Comparison of ENCODE assay signal across 12 mouse cellular contexts in genomic region chr4:62722021-62722426, GRCm38 (mm10).
DNase-seq lines count a peak whose midpoint lies in the region; ATAC-seq and TF ChIP-seq lines count a peak whose summit lies in the region.
"Had no signal": no experiment of that assay in that cellular context is flagged by ENCODE, and none has a peak within 500 bp of the region (broad histone marks: within the 10 kb centered on the region; RNA-seq: fewer than 3 reads in every experiment).

No protein-coding gene starts in this region.

- TF ChIP-seq POLR2A in cortical plate, adult 2 months (IDR thresholded peaks at IDR 0.05; ENCODE audit: extremely low read depth, insufficient read depth, low read length) = no peak
- no peak for TF ChIP-seq POLR2A in liver, adult 2 months (IDR thresholded peaks at IDR 0.05; ENCODE audit: extremely low read depth, insufficient read depth, low read length)

- DNase-seq in kidney, adult 11 months = peak; percentile 73
- DNase-seq in kidney, postnatal 4 days = no peak
- DNase-seq in liver, adult 2 months (ENCODE audit: extremely low read depth, low read depth, low spot score) = peak; percentile 100
- DNase-seq in urinary bladder, postnatal 36 days (ENCODE audit: low spot score in 2 of 2) = no peak
- no peak for DNase-seq in left cerebral cortex, adult 8-10 months (ENCODE audit: low spot score in 2 of 2)
- DNase-seq: right cerebral cortex, postnatal 4 days had no signal

- ATAC-seq in heart, embryonic 14.5 days (ENCODE audit: insufficient number of reproducible peaks, insufficient read depth, low FRiP score, low read depth) = peak; percentile 39
- no peak for ATAC-seq in erythroblast, adult 5-6 weeks (replicated peaks; ENCODE audit: low FRiP score, poor library complexity, severe bottlenecking)
- ATAC-seq: forebrain, embryonic 15.5 days had no signal

- no peaks in the 10 kb centered on the region for H3K4me1 ChIP-seq in cortical plate, adult 2 months (ENCODE audit: control insufficient read depth, insufficient read depth, low read length)
- H3K4me1 ChIP-seq in heart, embryonic 14.5 days (ENCODE audit: control insufficient read depth in 2 of 2, insufficient read depth in 2 of 2, low read length in 2 of 2) = peaks cover 14 to 22% of the 10 kb centered on the region in 2 experiments
- peaks cover 27% of the 10 kb centered on the region for H3K4me1 ChIP-seq in liver, adult 2 months (ENCODE audit: control insufficient read depth, insufficient read depth, low read length)
- H3K4me1 ChIP-seq: forebrain, embryonic 15.5 days had no signal

- no peaks in the 10 kb centered on the region for H3K79me2 ChIP-seq in liver, adult 2 months (ENCODE audit: control insufficient read depth, insufficient read depth, low read length)

- H3K27ac ChIP-seq in cortical plate, adult 2 months (ENCODE audit: insufficient read depth, low read length) = peak overlapping the region; percentile 29; the same call in 1 of the 2 replicates
- peak overlapping the region; percentile 84 for H3K27ac ChIP-seq in heart, embryonic 14.5 days (replicated peaks in 1 of 2; ENCODE audit: control insufficient read depth in 1 of 2, insufficient read depth in 1 of 2, low read depth in 2 of 2, low read length in 2 of 2)
- H3K27ac ChIP-seq in liver, adult 2 months (replicated peaks; ENCODE audit: insufficient read depth, low read depth, low read length) = peak overlapping the region; percentile 97
- H3K27ac ChIP-seq: forebrain, embryonic 15.5 days; midbrain, embryonic 12.5 days had no signal

- TF ChIP-seq CTCF in cortical plate, adult 2 months (IDR thresholded peaks at IDR 0.05; ENCODE audit: extremely low read depth, insufficient read depth, low read length) = no peak
- no peak for TF ChIP-seq CTCF in liver, adult 2 months (IDR thresholded peaks at IDR 0.05; ENCODE audit: low read depth, low read length)

- peak overlapping the region; percentile 54 for H3K9ac ChIP-seq in heart, embryonic 14.5 days (ENCODE audit: low read length)
- peak overlapping the region; percentile 65 for H3K9ac ChIP-seq in liver, adult 2 months (ENCODE audit: low read depth, low read length)
- H3K9ac ChIP-seq: forebrain, embryonic 15.5 days; midbrain, embryonic 12.5 days had no signal

- 0 out of 2 replicates have a peak, but pooled peaks cover 7% of the 10 kb centered on the region for H3K9me3 ChIP-seq in heart, embryonic 14.5 days (ENCODE audit: control insufficient read depth, low read length)
- H3K9me3 ChIP-seq: forebrain, embryonic 15.5 days had no signal

- no peaks in the 10 kb centered on the region for H3K36me3 ChIP-seq in heart, embryonic 14.5 days (ENCODE audit: control insufficient read depth, insufficient read depth, low read length)
- no peaks in the 10 kb centered on the region for H3K36me3 ChIP-seq in liver, adult 2 months (ENCODE audit: control insufficient read depth, insufficient read depth, low read length)
- H3K36me3 ChIP-seq: forebrain, embryonic 15.5 days; G1E; midbrain, embryonic 12.5 days had no signal

- H3K4me3 ChIP-seq in cortical plate, adult 2 months (ENCODE audit: insufficient read depth, low read length) = no peak overlapping the region
- H3K4me3 ChIP-seq in heart, embryonic 14.5 days (ENCODE audit: control insufficient read depth in 1 of 2, insufficient read depth in 1 of 2, low read depth in 1 of 2, low read length in 2 of 2) = no peak overlapping the region
- no peak overlapping the region for H3K4me3 ChIP-seq in liver, adult 2 months (ENCODE audit: insufficient read depth, low read depth, low read length)
- H3K4me3 ChIP-seq: forebrain, embryonic 15.5 days; midbrain, embryonic 12.5 days had no signal

- 2% methylated on average over 3 of the region's 3 CpGs for WGBS in heart, embryonic 14.5 days
- WGBS in liver, adult 2 months = 6% methylated on average over 3 of the region's 3 CpGs

- H3K4me2 ChIP-seq in heart, embryonic 14.5 days (ENCODE audit: low read length) = no peak overlapping the region
- H3K4me2 ChIP-seq: forebrain, embryonic 15.5 days; midbrain, embryonic 12.5 days had no signal

- no peaks in the 10 kb centered on the region for H3K27me3 ChIP-seq in heart, embryonic 14.5 days (ENCODE audit: control insufficient read depth, insufficient read depth, low read length)
- H3K27me3 ChIP-seq in liver, adult 2 months (ENCODE audit: control insufficient read depth, insufficient read depth, low read length) = no peaks in the 10 kb centered on the region
- H3K27me3 ChIP-seq: forebrain, embryonic 15.5 days; midbrain, embryonic 12.5 days had no signal

Comparison
In these comparisons a context has a peak if more than half of its experiments do, and no peak if none do; other contexts are left out.
1. DNase-seq: peak in kidney, adult 11 months (single experiment) and liver, adult 2 months (single experiment); none in kidney, postnatal 4 days (0 of 2), urinary bladder, postnatal 36 days (0 of 2) and left cerebral cortex, adult 8-10 months (0 of 2).
2. H3K27ac ChIP-seq: peak in every context shown above with its lines; median percentile 97 in liver, adult 2 months; 84 in heart, embryonic 14.5 days; 29 in cortical plate, adult 2 months.